Comparison of ENCODE assay signal across 8 mouse cellular contexts in the genomic region with DNA sequence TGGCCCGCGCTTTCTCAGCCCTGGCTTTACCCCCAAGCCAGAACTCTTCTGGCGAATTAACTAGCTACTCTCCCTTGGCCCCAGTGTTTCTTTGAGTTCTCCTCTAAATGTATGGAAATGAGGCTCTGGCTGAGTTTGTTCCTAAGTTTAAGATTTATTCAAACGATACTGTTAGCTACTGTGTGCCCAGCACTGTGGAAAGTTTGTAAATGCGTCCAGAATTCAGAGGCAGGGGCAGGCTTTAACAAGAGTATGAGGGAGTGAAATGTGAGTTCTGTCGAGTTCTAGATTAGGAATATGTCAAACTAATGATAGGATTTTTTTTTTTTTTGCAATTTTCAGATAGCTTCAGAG. TPM values are rescaled to one million over a fixed set of nuclear protein-coding genes. Genes with fewer than 3 reads are reported as not detected.
DNase-seq lines count a peak whose midpoint lies in the region; ATAC-seq and TF ChIP-seq lines count a peak whose summit lies in the region.

No protein-coding gene starts in this region.

- no peaks in the 10 kb centered on the region for H3K9me3 ChIP-seq in heart, postnatal 0 days (replicated peaks; ENCODE audit: control insufficient read depth, low read length)
- H3K9me3 ChIP-seq in hindbrain, embryonic 13.5 days, result no peaks in the 10 kb centered on the region
- H3K9me3 ChIP-seq in midbrain, embryonic 12.5 days, result no peaks in the 10 kb centered on the region

- H3K4me3 ChIP-seq in heart, postnatal 0 days (ENCODE audit: low read depth, low read length), result peak overlapping the region; percentile 61
- H3K4me3 ChIP-seq in hindbrain, embryonic 13.5 days, result peak overlapping the region; percentile 52
- peak overlapping the region; percentile 53 for H3K4me3 ChIP-seq in midbrain, embryonic 12.5 days

- DNase-seq in heart, postnatal 0 days (ENCODE audit: low spot score), result no peak
- no peak for DNase-seq in heart, adult 18-20 months
- no peak for DNase-seq in thymus, postnatal 14 days
- no peak for DNase-seq in cerebellum, postnatal 10 days
- no peak for DNase-seq in left cerebral cortex, adult 8-10 months (ENCODE audit: low spot score in 2 of 2)

- peak overlapping the region; percentile 64 for H3K9ac ChIP-seq in heart, postnatal 0 days (replicated peaks; ENCODE audit: low read depth, low read length)
- peak overlapping the region; percentile 58; the same call in 1 of the 2 replicates for H3K9ac ChIP-seq in hindbrain, embryonic 13.5 days
- H3K9ac ChIP-seq in midbrain, embryonic 12.5 days (replicated peaks), result peak overlapping the region; percentile 51; the same call in 1 of the 2 replicates

- WGBS in heart, postnatal 0 days, result 21% methylated on average over 6 of the region's 6 CpGs
- 15% methylated on average over 6 of the region's 6 CpGs for WGBS in hindbrain, embryonic 13.5 days
- WGBS in midbrain, embryonic 12.5 days, result 22% methylated on average over 6 of the region's 6 CpGs

- peak overlapping the region; percentile 54 for H3K4me2 ChIP-seq in heart, postnatal 0 days (ENCODE audit: low read depth, low read length)
- H3K4me2 ChIP-seq in hindbrain, embryonic 13.5 days, result peak overlapping the region; percentile 54
- peak overlapping the region; percentile 56 for H3K4me2 ChIP-seq in midbrain, embryonic 12.5 days (replicated peaks)

- H3K27ac ChIP-seq in heart, postnatal 0 days (ENCODE audit: low read depth), result peak overlapping the region; percentile 83
- H3K27ac ChIP-seq in hindbrain, embryonic 13.5 days, result no peak overlapping the region
- H3K27ac ChIP-seq in midbrain, embryonic 12.5 days (replicated peaks), result 0 out of 2 replicates have a peak overlapping the region, but pooled peaks have one; percentile 64

- ATAC-seq in heart, postnatal 0 days (ENCODE audit: insufficient read depth, low read depth), result no peak
- peak; percentile 4 for ATAC-seq in activated CD4-positive, CD25-positive, alpha-beta regulatory T cell, adult 4 months
- no peak; the same call in 1 of the 2 replicates for ATAC-seq in hindbrain, embryonic 13.5 days (ENCODE audit: low FRiP score)
- ATAC-seq in midbrain, embryonic 12.5 days (ENCODE audit: low FRiP score, low read depth), result 0 out of 2 replicates have a peak, but pooled peaks have one; percentile 19

- H3K4me1 ChIP-seq in heart, postnatal 0 days (ENCODE audit: control insufficient read depth, insufficient read depth), result no peaks in the 10 kb centered on the region
- no peaks in the 10 kb centered on the region for H3K4me1 ChIP-seq in hindbrain, embryonic 13.5 days (replicated peaks)
- H3K4me1 ChIP-seq in midbrain, embryonic 12.5 days, result no peaks in the 10 kb centered on the region

- no peaks in the 10 kb centered on the region for H3K36me3 ChIP-seq in heart, postnatal 0 days (replicated peaks; ENCODE audit: control insufficient read depth, insufficient read depth, low read length)
- H3K36me3 ChIP-seq in hindbrain, embryonic 13.5 days, result no peaks in the 10 kb centered on the region
- no peaks in the 10 kb centered on the region for H3K36me3 ChIP-seq in midbrain, embryonic 12.5 days

- H3K27me3 ChIP-seq in heart, postnatal 0 days (ENCODE audit: control insufficient read depth, insufficient read depth, low read length), result no peaks in the 10 kb centered on the region
- H3K27me3 ChIP-seq in hindbrain, embryonic 13.5 days, result no peaks in the 10 kb centered on the region
- no peaks in the 10 kb centered on the region; the same call in 1 of the 2 replicates for H3K27me3 ChIP-seq in midbrain, embryonic 12.5 days

- TF ChIP-seq CTCF in heart, postnatal 0 days (IDR thresholded peaks at IDR 0.05; ENCODE audit: low read depth), result no peak

- TF ChIP-seq EP300 in heart, postnatal 0 days (IDR thresholded peaks at IDR 0.05; ENCODE audit: low read depth), result no peak

RNA-seq across cellular contexts. Expression of gene Timm8a1, which starts 0.3 kb away (rescaled TPM):
- total RNA-seq in heart, postnatal 0 days (2014; rRNA removed; ENCODE audit: low replicate concordance), result 13.1 and 13.7 TPM in 2 replicates
- 66.5 and 74.5 TPM in 2 replicates for polyA plus RNA-seq in heart, postnatal 0 days (2015; fragmentation: Nextera tagmentation; extraction: Ambion mirVana)
- 10 to 100 TPM; 23.1 to 30.8 TPM for total RNA-seq in heart, adult 18-20 months (2021)
- 10 to 100 TPM; 31.0 to 38.7 TPM for polyA plus RNA-seq in activated CD4-positive, CD25-positive, alpha-beta regulatory T cell, adult 4 months (2017; shearing (Covaris generic))
- polyA plus RNA-seq in hindbrain, embryonic 13.5 days (2015; fragmentation: Nextera tagmentation; extraction: Ambion mirVana), result 45.1 and 46.5 TPM in 2 replicates
- polyA plus RNA-seq in midbrain, embryonic 12.5 days (2016; fragmentation: Nextera tagmentation; extraction: Ambion mirVana), result 49.5 and 50.3 TPM in 2 replicates
- total RNA-seq in left cerebral cortex, adult 8-10 months (2022), result 10 to 100 TPM; 12.2 to 16.4 (median 15.2) TPM

RNA-seq across cellular contexts. Expression of gene Btk, which starts 41.4 kb away (rescaled TPM):
- total RNA-seq in heart, postnatal 0 days (2014; rRNA removed; ENCODE audit: low replicate concordance), result not detected in 2 replicates
- 0.34 and 0.49 TPM in 2 replicates for polyA plus RNA-seq in heart, postnatal 0 days (2015; fragmentation: Nextera tagmentation; extraction: Ambion mirVana)
- total RNA-seq in heart, adult 18-20 months (2021), result 1 to 10 TPM; 1.0 to 2.6 TPM
- polyA plus RNA-seq in activated CD4-positive, CD25-positive, alpha-beta regulatory T cell, adult 4 months (2017; shearing (Covaris generic)), result 1 to 10 TPM in 1 of 2 experiments, under 1 TPM in 1; 0.65 to 2.3 TPM
- polyA plus RNA-seq in hindbrain, embryonic 13.5 days (2015; fragmentation: Nextera tagmentation; extraction: Ambion mirVana), result 0.63 and 1.1 TPM in 2 replicates
- polyA plus RNA-seq in midbrain, embryonic 12.5 days (2016; fragmentation: Nextera tagmentation; extraction: Ambion mirVana), result 1.1 and 1.2 TPM in 2 replicates
- 1 to 10 TPM in 3 of 4 experiments, under 1 TPM in 1; 0.97 to 2.0 (median 1.6) TPM for total RNA-seq in left cerebral cortex, adult 8-10 months (2022)

RNA-seq across cellular contexts. Expression of gene Rpl36a, which starts 43.5 kb away (rescaled TPM):
- 341 and 419 TPM in 2 replicates for total RNA-seq in heart, postnatal 0 days (2014; rRNA removed; ENCODE audit: low replicate concordance)
- 246 and 247 TPM in 2 replicates for polyA plus RNA-seq in heart, postnatal 0 days (2015; fragmentation: Nextera tagmentation; extraction: Ambion mirVana)
- total RNA-seq in heart, adult 18-20 months (2021), result 100 to 1,000 TPM; 114 to 149 TPM
- polyA plus RNA-seq in activated CD4-positive, CD25-positive, alpha-beta regulatory T cell, adult 4 months (2017; shearing (Covaris generic)), result 100 to 1,000 TPM; 650 to 747 TPM
- polyA plus RNA-seq in hindbrain, embryonic 13.5 days (2015; fragmentation: Nextera tagmentation; extraction: Ambion mirVana), result 223 and 238 TPM in 2 replicates
- polyA plus RNA-seq in midbrain, embryonic 12.5 days (2016; fragmentation: Nextera tagmentation; extraction: Ambion mirVana), result 229 and 268 TPM in 2 replicates
- 100 to 1,000 TPM; 108 to 148 (median 130) TPM for total RNA-seq in left cerebral cortex, adult 8-10 months (2022)

RNA-seq across cellular contexts. Expression of gene Gla, which starts 59.0 kb away (rescaled TPM):
- 0.50 and 4.1 TPM in 2 replicates for total RNA-seq in heart, postnatal 0 days (2014; rRNA removed; ENCODE audit: low replicate concordance)
- 1.5 and 1.8 TPM in 2 replicates for polyA plus RNA-seq in heart, postnatal 0 days (2015; fragmentation: Nextera tagmentation; extraction: Ambion mirVana)
- 1 to 10 TPM; 1.6 to 2.0 TPM for total RNA-seq in heart, adult 18-20 months (2021)
- polyA plus RNA-seq in activated CD4-positive, CD25-positive, alpha-beta regulatory T cell, adult 4 months (2017; shearing (Covaris generic)), result 1 to 10 TPM; 4.6 to 5.0 TPM
- polyA plus RNA-seq in hindbrain, embryonic 13.5 days (2015; fragmentation: Nextera tagmentation; extraction: Ambion mirVana), result 3.1 and 3.5 TPM in 2 replicates
- 4.5 TPM in 2 replicates for polyA plus RNA-seq in midbrain, embryonic 12.5 days (2016; fragmentation: Nextera tagmentation; extraction: Ambion mirVana)
- total RNA-seq in left cerebral cortex, adult 8-10 months (2022), result 10 to 100 TPM; 10.1 to 12.1 (median 11.9) TPM

RNA-seq across cellular contexts. Expression of gene Hnrnph2, which starts 59.0 kb away (rescaled TPM):
- total RNA-seq in heart, postnatal 0 days (2014; rRNA removed; ENCODE audit: low replicate concordance), result 37.1 and 43.9 TPM in 2 replicates
- 98.4 and 102 TPM in 2 replicates for polyA plus RNA-seq in heart, postnatal 0 days (2015; fragmentation: Nextera tagmentation; extraction: Ambion mirVana)
- total RNA-seq in heart, adult 18-20 months (2021), result 10 to 100 TPM; 61.2 to 69.5 TPM
- polyA plus RNA-seq in activated CD4-positive, CD25-positive, alpha-beta regulatory T cell, adult 4 months (2017; shearing (Covaris generic)), result 100 to 1,000 TPM in 1 of 2 experiments, 10 to 100 TPM in 1; 75.6 to 106 TPM
- polyA plus RNA-seq in hindbrain, embryonic 13.5 days (2015; fragmentation: Nextera tagmentation; extraction: Ambion mirVana), result 170 TPM in 2 replicates
- polyA plus RNA-seq in midbrain, embryonic 12.5 days (2016; fragmentation: Nextera tagmentation; extraction: Ambion mirVana), result 186 and 202 TPM in 2 replicates
- 100 to 1,000 TPM; 157 to 169 (median 162) TPM for total RNA-seq in left cerebral cortex, adult 8-10 months (2022)

Comparison
In these comparisons a context has a peak if more than half of its experiments do, and no peak if none do; other contexts are left out.
1. ATAC-seq: peak in activated CD4-positive, CD25-positive, alpha-beta regulatory T cell, adult 4 months (single experiment) and midbrain, embryonic 12.5 days (single experiment); none in heart, postnatal 0 days (single experiment) and hindbrain, embryonic 13.5 days (single experiment).
2. Peak in every context shown above with its lines, with median percentiles within 50 percentile points of each other: H3K4me2 ChIP-seq, H3K4me3 ChIP-seq and H3K9ac ChIP-seq.